31 mouse cellular contexts compared by ENCODE assay signal in the genomic region with DNA sequence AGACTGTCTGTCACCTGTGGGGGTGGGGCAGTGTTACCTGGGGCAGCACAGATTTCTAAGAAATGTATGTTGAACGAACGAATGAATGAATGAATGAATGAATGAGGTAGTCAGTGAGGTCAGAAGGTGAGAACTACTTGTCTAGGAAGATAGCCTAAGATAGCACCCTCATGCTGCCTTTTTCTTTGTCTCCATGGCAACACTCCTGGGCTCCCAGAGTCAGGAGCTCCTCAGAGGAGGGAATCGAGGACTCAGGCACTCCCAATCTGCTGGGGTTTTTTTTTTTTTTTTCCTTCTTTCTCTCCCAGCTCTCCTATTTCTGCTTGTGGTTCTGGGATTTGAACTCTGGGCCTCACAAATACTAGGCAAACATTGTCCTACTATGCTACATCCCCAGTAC. TPM values are rescaled to one million over a fixed set of nuclear protein-coding genes. Genes with fewer than 3 reads are reported as not detected.
DNase-seq lines count a peak whose midpoint lies in the region; ATAC-seq lines count a peak whose summit lies in the region.
"Had no signal": no experiment of that assay in that cellular context is flagged by ENCODE, and none has a peak within 500 bp of the region (broad histone marks: within the 10 kb centered on the region; RNA-seq: fewer than 3 reads in every experiment).

No protein-coding gene starts in this region.

- H3K27me3 ChIP-seq in hindbrain, embryonic 15.5 days, result no peaks in the 10 kb centered on the region
- no peaks in the 10 kb centered on the region for H3K27me3 ChIP-seq in hindbrain, embryonic 11.5 days (ENCODE audit: control insufficient read depth, insufficient read depth, low read length)
- no peaks in the 10 kb centered on the region for H3K27me3 ChIP-seq in neural tube, embryonic 15.5 days (replicated peaks)
- H3K27me3 ChIP-seq in forebrain, embryonic 15.5 days, result no peaks in the 10 kb centered on the region
- H3K27me3 ChIP-seq: embryonic facial prominence, embryonic 13.5 days; heart, embryonic 12.5 days; intestine, embryonic 15.5 days; liver, embryonic 12.5 days; midbrain, embryonic 13.5 days; stomach, embryonic 15.5 days had no signal

- no peak overlapping the region for H3K4me3 ChIP-seq in hindbrain, embryonic 15.5 days
- no peak overlapping the region for H3K4me3 ChIP-seq in hindbrain, embryonic 11.5 days (ENCODE audit: low read depth, low read length)
- no peak overlapping the region for H3K4me3 ChIP-seq in neural tube, embryonic 15.5 days (replicated peaks)
- no peak overlapping the region for H3K4me3 ChIP-seq in forebrain, embryonic 15.5 days
- H3K4me3 ChIP-seq: embryonic facial prominence, embryonic 13.5 days; heart, adult 2 months; heart, embryonic 12.5 days; intestine, embryonic 15.5 days; liver, embryonic 12.5 days; megakaryocyte, embryonic 14.5 days; midbrain, embryonic 13.5 days; stomach, embryonic 15.5 days had no signal

- H3K9me3 ChIP-seq in hindbrain, embryonic 15.5 days, result no peaks in the 10 kb centered on the region
- H3K9me3 ChIP-seq in hindbrain, embryonic 11.5 days (ENCODE audit: control insufficient read depth, low read length), result no peaks in the 10 kb centered on the region
- H3K9me3 ChIP-seq in neural tube, embryonic 15.5 days (replicated peaks), result no peaks in the 10 kb centered on the region
- H3K9me3 ChIP-seq in forebrain, embryonic 15.5 days, result no peaks in the 10 kb centered on the region
- H3K9me3 ChIP-seq: embryonic facial prominence, embryonic 13.5 days; heart, embryonic 12.5 days; intestine, embryonic 15.5 days; liver, embryonic 12.5 days; megakaryocyte, embryonic 14.5 days; midbrain, embryonic 13.5 days; stomach, embryonic 15.5 days had no signal

- H3K36me3 ChIP-seq in hindbrain, embryonic 15.5 days, result peaks cover 26% of the 10 kb centered on the region; the same call in 1 of the 2 replicates
- H3K36me3 ChIP-seq in hindbrain, embryonic 11.5 days (ENCODE audit: control insufficient read depth, insufficient read depth, low read length), result no peaks in the 10 kb centered on the region
- peaks cover 28% of the 10 kb centered on the region for H3K36me3 ChIP-seq in neural tube, embryonic 15.5 days
- H3K36me3 ChIP-seq in forebrain, embryonic 15.5 days, result peaks cover 8% of the 10 kb centered on the region; the same call in 1 of the 2 replicates

- 56% methylated on average over 3 of the region's 3 CpGs for WGBS in hindbrain, embryonic 15.5 days
- 51% methylated on average over 3 of the region's 3 CpGs for WGBS in hindbrain, embryonic 11.5 days
- 58% methylated on average over 3 of the region's 3 CpGs for WGBS in neural tube, embryonic 15.5 days
- 58% methylated on average over 3 of the region's 3 CpGs for WGBS in forebrain, embryonic 15.5 days

- peaks cover 20% of the 10 kb centered on the region for H3K4me1 ChIP-seq in hindbrain, embryonic 15.5 days (replicated peaks)
- H3K4me1 ChIP-seq in hindbrain, embryonic 11.5 days (replicated peaks; ENCODE audit: control insufficient read depth, insufficient read depth, low read length), result no peaks in the 10 kb centered on the region
- H3K4me1 ChIP-seq in neural tube, embryonic 15.5 days, result peaks cover 28% of the 10 kb centered on the region
- H3K4me1 ChIP-seq in forebrain, embryonic 15.5 days, result peaks cover 46% of the 10 kb centered on the region
- H3K4me1 ChIP-seq: intestine, embryonic 15.5 days; stomach, embryonic 15.5 days had no signal

- no peak overlapping the region for H3K4me2 ChIP-seq in hindbrain, embryonic 15.5 days
- no peak overlapping the region for H3K4me2 ChIP-seq in hindbrain, embryonic 11.5 days (replicated peaks; ENCODE audit: low read depth, low read length)
- no peak overlapping the region for H3K4me2 ChIP-seq in neural tube, embryonic 15.5 days
- no peak overlapping the region for H3K4me2 ChIP-seq in forebrain, embryonic 15.5 days (replicated peaks)
- H3K4me2 ChIP-seq: embryonic facial prominence, embryonic 13.5 days; heart, embryonic 12.5 days; intestine, embryonic 15.5 days; liver, embryonic 12.5 days; midbrain, embryonic 13.5 days; stomach, embryonic 15.5 days had no signal

- H3K9ac ChIP-seq in hindbrain, embryonic 15.5 days, result no peak overlapping the region
- H3K9ac ChIP-seq in hindbrain, embryonic 11.5 days (ENCODE audit: low read depth, low read length), result no peak overlapping the region
- no peak overlapping the region for H3K9ac ChIP-seq in neural tube, embryonic 15.5 days (replicated peaks)
- H3K9ac ChIP-seq in forebrain, embryonic 15.5 days (replicated peaks), result no peak overlapping the region
- H3K9ac ChIP-seq: embryonic facial prominence, embryonic 13.5 days; heart, embryonic 12.5 days; intestine, embryonic 15.5 days; liver, embryonic 12.5 days; liver, postnatal 0 days; midbrain, embryonic 13.5 days; stomach, embryonic 15.5 days had no signal

- DNase-seq in hindbrain, embryonic 11.5 days (ENCODE audit: low spot score), result no peak
- DNase-seq in neural tube, embryonic 10.5 days (ENCODE audit: extremely low spot score, low spot score), result no peak
- DNase-seq in embryo, embryonic 9.5 days (ENCODE audit: extremely low spot score), result no peak
- no peak for DNase-seq in kidney, postnatal 10 days
- DNase-seq: adrenal gland, adult 2 months; cerebellum, adult 11-12 months; cerebellum, adult 9-11 months; embryo, embryonic 11 days; heart, adult 2 months; heart, postnatal 4 days; kidney, adult 2 months; kidney, postnatal 4 days; layer of hippocampus, adult 9-11 months; left cerebral cortex, postnatal 4 days; liver, postnatal 0 days; lung, postnatal 4 days; right cerebral cortex, postnatal 25 days had no signal

- H3K27ac ChIP-seq in hindbrain, embryonic 15.5 days (replicated peaks), result peak overlapping the region; percentile 45; the same call in 1 of the 2 replicates
- no peak overlapping the region for H3K27ac ChIP-seq in hindbrain, embryonic 11.5 days (ENCODE audit: low read depth, low read length)
- H3K27ac ChIP-seq in neural tube, embryonic 15.5 days (replicated peaks), result peak overlapping the region; percentile 28
- H3K27ac ChIP-seq in forebrain, embryonic 15.5 days (replicated peaks), result peak overlapping the region; percentile 65
- H3K27ac ChIP-seq: embryonic facial prominence, embryonic 13.5 days; heart, adult 2 months; intestine, embryonic 15.5 days; liver, embryonic 12.5 days; midbrain, embryonic 13.5 days; stomach, embryonic 15.5 days had no signal

- no peak for ATAC-seq in hindbrain, embryonic 15.5 days (ENCODE audit: low FRiP score, low read depth)
- ATAC-seq in hindbrain, embryonic 11.5 days (ENCODE audit: low FRiP score), result no peak
- no peak for ATAC-seq in neural tube, embryonic 15.5 days (ENCODE audit: low FRiP score)
- ATAC-seq in forebrain, embryonic 15.5 days (replicated peaks), result no peak
- ATAC-seq: activated CD4-positive, CD25-positive, alpha-beta regulatory T cell, adult 4 months; CD4-positive, CD25-positive, alpha-beta regulatory T cell, adult 4 months; hindbrain, embryonic 16.5 days; intestine, embryonic 15.5 days; liver, embryonic 12.5 days; liver, postnatal 0 days; lung, postnatal 0 days; midbrain, embryonic 13.5 days had no signal

RNA-seq across cellular contexts. Expression of gene Dpf1, which starts 42.5 kb away (rescaled TPM):
- polyA plus RNA-seq in hindbrain, embryonic 15.5 days (2015; fragmentation: Nextera tagmentation; extraction: Ambion mirVana), result 180 and 184 TPM in 2 replicates
- polyA plus RNA-seq in hindbrain, embryonic 11.5 days (2014; fragmentation: Nextera tagmentation; extraction: Ambion mirVana), result 60.9 and 73.6 TPM in 2 replicates
- 148 and 198 TPM in 2 replicates for polyA plus RNA-seq in neural tube, embryonic 15.5 days (2015; fragmentation: Nextera tagmentation; extraction: Ambion mirVana)
- 240 and 243 TPM in 2 replicates for polyA plus RNA-seq in forebrain, embryonic 15.5 days (2015; fragmentation: Nextera tagmentation; extraction: Ambion mirVana)
- polyA plus RNA-seq: activated CD4-positive, CD25-positive, alpha-beta regulatory T cell, adult 4 months; CD4-positive, CD25-positive, alpha-beta regulatory T cell, adult 4 months had no signal

RNA-seq across cellular contexts. Expression of gene Ppp1r14a, which starts 57.1 kb away (rescaled TPM):
- polyA plus RNA-seq in hindbrain, embryonic 15.5 days (2015; fragmentation: Nextera tagmentation; extraction: Ambion mirVana), result 3.0 and 5.1 TPM in 2 replicates
- polyA plus RNA-seq in hindbrain, embryonic 11.5 days (2014; fragmentation: Nextera tagmentation; extraction: Ambion mirVana), result 33.9 and 37.0 TPM in 2 replicates
- 2.8 and 13.3 TPM in 2 replicates for polyA plus RNA-seq in neural tube, embryonic 15.5 days (2015; fragmentation: Nextera tagmentation; extraction: Ambion mirVana)
- polyA plus RNA-seq in forebrain, embryonic 15.5 days (2015; fragmentation: Nextera tagmentation; extraction: Ambion mirVana), result 6.5 and 8.7 TPM in 2 replicates
- polyA plus RNA-seq: activated CD4-positive, CD25-positive, alpha-beta regulatory T cell, adult 4 months; CD4-positive, CD25-positive, alpha-beta regulatory T cell, adult 4 months had no signal
